8 mouse cellular contexts compared by ENCODE assay signal in genomic region chr11:61652686-61653447, GRCm38 (mm10). TPM values are rescaled to one million over a fixed set of nuclear protein-coding genes. Genes with fewer than 3 reads are reported as not detected.
DNase-seq lines count a peak whose midpoint lies in the region; ATAC-seq lines count a peak whose summit lies in the region.

Gene Grap (plus strand): TSS chr11:61653265.

- H3K9ac ChIP-seq in limb, embryonic 15.5 days = no peak within 1 kb of the TSS

- intact Hi-C loops in heart, postnatal 25 days (cut with DNase I) = no loop called here

- 0 out of 2 replicates have a peak, but pooled peaks cover 3% of the 10 kb centered on the region for H3K4me1 ChIP-seq in limb, embryonic 15.5 days

- DNase-seq in A20 (ENCODE audit: low read depth, low spot score) = peak; percentile 92
- peak; percentile 37 for DNase-seq in adrenal gland, postnatal 10 days
- peak; percentile 33 for DNase-seq in heart, postnatal 25 days (ENCODE audit: low spot score)
- no peak for DNase-seq in frontal cortex, postnatal 25 days (ENCODE audit: low spot score in 2 of 2)
- DNase-seq in testis, postnatal 10 days (ENCODE audit: low spot score) = no peak
- no peak for DNase-seq in right cerebral cortex, adult 2 months (ENCODE audit: low spot score in 2 of 2)

- no peak within 1 kb of the TSS for H3K4me2 ChIP-seq in limb, embryonic 15.5 days

- no peak for ATAC-seq in limb, embryonic 15.5 days (ENCODE audit: insufficient number of reproducible peaks, low FRiP score, low TSS enrichment, low read depth)
- ATAC-seq in neutrophil, adult 5-6 weeks (ENCODE audit: extremely low read depth, insufficient number of reproducible peaks, low FRiP score, poor library complexity, severe bottlenecking) = peak; percentile 84

- no peak within 1 kb of the TSS for H3K27ac ChIP-seq in limb, embryonic 15.5 days

- H3K36me3 ChIP-seq in limb, embryonic 15.5 days = no peaks in the 10 kb centered on the region

- no peaks in the 10 kb centered on the region for H3K9me3 ChIP-seq in limb, embryonic 15.5 days

- 59% methylated on average over 10 of the region's 10 CpGs for WGBS in limb, embryonic 15.5 days

- H3K27me3 ChIP-seq in limb, embryonic 15.5 days = no peaks in the 10 kb centered on the region

- H3K4me3 ChIP-seq in limb, embryonic 15.5 days = peak within 1 kb of the TSS; percentile 0; the same call in 1 of the 2 replicates

RNA-seq across cellular contexts. Expression of gene Grap, which starts in this region (rescaled TPM):
- 10 to 100 TPM; 16.0 to 17.3 TPM for total RNA-seq in adrenal gland, postnatal 10 days (2021)
- 10 to 100 TPM; 11.4 to 13.0 TPM for total RNA-seq in heart, postnatal 25 days (2021)
- 14.5 and 15.3 TPM in 2 replicates for polyA plus RNA-seq in limb, embryonic 15.5 days (2015; fragmentation: Nextera tagmentation; extraction: Ambion mirVana)
- 85.2 and 100 TPM in 2 replicates for total RNA-seq in neutrophil, adult 5-6 weeks (2017)

Comparison
In these comparisons a context has a peak if more than half of its experiments do, and no peak if none do; other contexts are left out.
1. DNase-seq: peak in A20 (single experiment), adrenal gland, postnatal 10 days (single experiment) and heart, postnatal 25 days (single experiment); none in frontal cortex, postnatal 25 days (0 of 2), testis, postnatal 10 days (single experiment) and right cerebral cortex, adult 2 months (0 of 2).